Mouse (Mus musculus): ENCODE data around the gene Zfp385a. TPM values are rescaled to one million over a fixed set of nuclear protein-coding genes. Genes with fewer than 3 reads are reported as not detected.
"Not testable (repeated sequence)": the region's sequence is repeated elsewhere in the genome, so short reads cannot be mapped to it uniquely, and the experiment has no call there.

Gene Zfp385a
- total RNA-seq, 2 experiments from 2014 or later, result 0.30 to 4.2 TPM

DNA sequence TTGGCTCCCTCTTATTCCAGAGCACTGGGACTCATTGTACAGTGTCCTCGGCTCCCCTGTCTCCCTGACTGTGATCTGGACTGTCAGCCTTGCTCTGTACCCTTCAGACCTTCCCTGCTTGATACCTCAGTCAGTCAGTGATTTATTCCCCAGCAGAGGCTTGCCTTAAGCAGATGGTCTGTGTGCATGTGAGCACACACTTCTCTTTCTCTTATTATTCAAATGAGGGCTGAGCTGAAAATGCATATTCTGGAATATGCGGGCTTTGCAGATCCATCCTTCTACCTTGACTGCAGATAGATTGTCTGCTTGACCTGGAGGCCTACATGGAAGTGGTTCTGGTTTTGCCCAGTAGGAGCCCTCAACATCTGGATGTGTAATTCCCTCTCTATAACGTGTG is 41.9 kb downstream of the Zfp385a start:
- no peak for ATAC-seq (replicated peaks; ENCODE audit: low FRiP score, poor library complexity, severe bottlenecking)

DNA sequence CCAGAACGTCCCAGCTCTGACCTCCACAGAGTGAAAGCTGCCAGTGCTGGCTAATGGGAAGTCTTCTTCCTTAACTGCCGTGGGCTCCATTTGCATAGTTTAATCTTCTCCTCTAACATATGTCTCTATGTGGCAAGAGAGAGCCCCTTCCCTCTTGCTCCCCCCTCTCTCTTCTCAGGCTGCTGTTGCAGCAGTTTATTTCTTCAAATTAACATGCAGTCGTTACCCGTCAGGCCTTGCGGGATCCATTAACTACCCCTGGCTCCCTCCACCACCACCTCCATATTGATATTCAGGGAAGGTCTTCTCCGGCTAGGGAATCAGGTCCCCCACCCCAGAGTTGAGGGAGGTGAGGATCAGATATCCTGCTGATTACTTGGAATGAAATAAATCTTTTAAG is 42.6 kb downstream of the Zfp385a start:
- no peak for ATAC-seq (replicated peaks; ENCODE audit: low FRiP score, poor library complexity, severe bottlenecking)

DNA sequence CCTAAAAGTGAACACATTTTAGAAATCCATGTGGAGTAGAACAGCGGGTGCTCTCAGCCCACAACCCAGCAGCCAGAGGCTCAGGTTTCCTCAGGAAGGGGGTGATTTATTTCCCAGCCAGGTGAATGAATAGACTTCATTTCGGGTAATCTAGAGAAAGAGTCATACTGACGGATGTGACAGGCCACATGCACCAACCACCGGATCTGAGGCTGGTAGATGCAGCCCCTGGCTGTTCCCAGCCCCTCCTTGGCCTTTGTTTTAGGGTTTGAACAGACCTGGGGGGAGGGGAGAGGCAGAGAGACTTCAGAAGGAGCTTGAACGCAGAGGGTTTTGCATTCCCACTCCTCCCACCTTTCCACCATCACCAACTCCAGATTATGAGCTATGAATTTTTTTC is 44.0 kb downstream of the Zfp385a start:
- no peak for ATAC-seq (replicated peaks; ENCODE audit: low FRiP score, poor library complexity, severe bottlenecking)

DNA sequence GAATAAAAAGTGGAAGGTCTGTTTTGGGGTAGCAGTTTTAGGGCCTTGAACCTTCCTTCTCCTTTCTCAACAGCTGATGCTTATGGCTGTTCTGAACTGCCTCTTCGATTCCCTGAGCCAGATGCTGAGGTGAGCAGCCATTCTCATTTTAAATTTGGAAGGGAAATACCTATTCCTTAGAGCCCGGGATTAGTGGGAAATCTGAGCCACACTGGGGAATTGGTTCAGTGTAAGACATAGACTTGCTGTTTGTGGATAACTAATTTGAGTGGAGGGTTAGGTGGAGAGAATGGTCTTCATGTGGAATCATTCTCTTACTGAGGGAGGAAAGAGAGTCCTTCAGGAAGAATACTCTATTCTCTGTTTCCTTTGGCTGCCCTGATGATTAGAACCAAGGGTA is 45.2 kb downstream of the Zfp385a start:
- ATAC-seq (replicated peaks; ENCODE audit: low FRiP score, poor library complexity, severe bottlenecking), result no peak

DNA sequence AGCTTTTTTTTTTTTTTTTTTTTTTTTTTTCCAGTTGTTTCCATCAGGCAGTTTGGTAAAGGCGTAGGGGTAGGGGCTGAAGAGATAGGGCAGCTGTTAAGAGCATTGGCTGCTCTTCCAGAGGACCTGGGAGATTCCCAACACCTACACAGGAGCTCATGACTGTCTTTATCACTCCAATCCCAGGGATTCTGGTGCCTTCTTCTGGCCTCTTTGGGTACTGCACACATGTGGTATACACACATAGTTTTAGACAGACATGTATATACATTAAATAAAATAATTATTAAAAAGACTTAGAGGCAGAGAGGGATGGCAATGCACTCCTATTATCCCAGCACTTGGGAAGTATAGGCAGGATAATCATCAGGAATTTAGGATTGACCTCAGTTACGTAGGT is 46.5 kb downstream of the Zfp385a start:
- no peak for ATAC-seq (replicated peaks; ENCODE audit: low FRiP score, poor library complexity, severe bottlenecking)

DNA sequence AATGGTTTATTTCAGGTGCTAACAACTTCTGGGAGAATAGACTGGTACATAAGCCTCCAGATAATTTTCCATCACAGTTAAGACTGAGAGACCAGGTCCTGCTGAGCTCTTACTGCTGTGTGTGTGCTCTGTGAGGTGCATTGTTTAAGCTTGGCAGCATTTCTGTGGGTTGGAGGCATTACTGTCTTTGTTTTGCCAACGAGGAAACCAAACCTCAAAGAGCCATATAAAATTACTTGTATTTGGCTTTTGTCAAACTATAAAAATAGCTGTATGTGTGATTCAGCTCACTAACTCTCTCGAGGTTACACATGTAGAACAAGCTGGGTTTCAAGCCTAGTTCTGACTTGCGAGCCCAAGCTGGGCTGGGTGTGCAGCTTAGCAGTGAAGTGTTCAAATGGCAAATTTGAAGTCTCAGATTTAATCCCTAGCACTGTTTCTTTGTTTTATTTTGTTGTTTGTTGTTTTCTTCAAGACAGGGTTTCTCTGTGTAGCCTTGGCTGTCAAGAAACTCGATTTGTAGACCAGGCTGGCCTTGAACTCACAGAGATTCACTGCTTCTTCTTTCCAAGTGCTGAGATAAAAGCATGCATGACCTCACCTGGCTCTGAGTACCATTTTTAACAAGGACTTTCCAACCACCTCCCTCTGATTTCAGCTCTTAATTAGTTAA is 47.1 kb downstream of the Zfp385a start:
- ATAC-seq (replicated peaks; ENCODE audit: low FRiP score, poor library complexity, severe bottlenecking), result no peak

DNA sequence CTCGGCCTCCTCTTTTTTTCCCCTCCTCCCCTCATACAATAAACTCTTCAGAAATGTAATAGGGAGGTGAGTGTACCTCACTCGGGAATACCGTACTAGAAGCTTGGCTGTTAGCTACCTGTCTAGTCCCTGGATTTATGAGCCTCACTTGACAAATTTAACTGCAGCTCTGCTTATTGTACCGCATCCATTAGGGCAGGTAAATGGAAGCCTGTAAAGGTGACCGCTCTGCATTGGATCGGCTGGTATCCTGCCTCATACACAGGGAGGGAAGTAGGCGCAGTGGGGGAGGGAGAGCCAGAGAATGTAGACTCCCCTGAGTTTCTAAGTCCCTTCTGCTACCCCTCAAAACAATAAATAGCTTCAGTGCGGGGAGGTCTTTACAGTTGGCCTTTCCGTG is 49.0 kb downstream of the Zfp385a start:
- ATAC-seq (replicated peaks; ENCODE audit: low FRiP score, poor library complexity, severe bottlenecking), result no peak

DNA sequence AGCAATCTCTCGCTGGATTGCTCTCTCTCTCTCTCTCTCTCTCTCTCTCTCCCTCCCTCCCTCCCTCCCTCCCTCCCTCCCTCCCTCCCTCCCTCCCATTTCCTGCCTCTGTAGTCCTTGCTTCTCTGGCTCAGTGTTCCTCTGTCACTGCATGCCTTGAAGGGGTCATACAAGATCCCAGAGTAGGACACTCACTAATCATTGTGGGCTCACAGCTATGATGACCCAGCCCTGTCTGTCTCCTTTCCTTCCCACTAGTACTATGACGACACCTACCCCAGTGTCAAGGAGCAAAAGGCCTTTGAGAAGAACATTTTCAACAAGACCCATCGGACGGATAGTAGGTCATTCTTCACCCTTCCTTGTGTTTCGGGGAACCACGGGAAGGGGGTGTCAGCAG is 49.5 kb downstream of the Zfp385a start:
- ATAC-seq (replicated peaks; ENCODE audit: low FRiP score, poor library complexity, severe bottlenecking), result no peak

DNA sequence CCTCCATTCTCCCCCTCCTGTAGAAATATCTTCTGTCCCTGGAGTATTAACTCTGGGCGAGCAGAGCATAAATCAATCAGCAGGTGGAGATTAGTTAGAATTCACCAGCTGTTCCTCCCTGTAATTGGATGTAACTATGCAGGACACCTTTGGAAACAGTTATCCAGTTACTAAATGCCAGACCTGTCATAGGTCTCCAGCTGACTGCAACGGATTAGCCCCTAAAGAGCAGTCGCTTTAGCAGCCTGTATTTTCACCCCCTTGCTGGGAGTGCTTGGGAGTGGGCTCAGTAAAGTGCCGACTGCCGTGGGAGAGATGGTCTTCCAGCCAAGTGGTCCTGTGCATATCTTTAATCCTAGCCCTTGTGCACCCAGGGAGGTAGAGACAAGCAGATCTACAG is 50.3 kb downstream of the Zfp385a start:
- ATAC-seq (replicated peaks; ENCODE audit: low FRiP score, poor library complexity, severe bottlenecking), result no peak

DNA sequence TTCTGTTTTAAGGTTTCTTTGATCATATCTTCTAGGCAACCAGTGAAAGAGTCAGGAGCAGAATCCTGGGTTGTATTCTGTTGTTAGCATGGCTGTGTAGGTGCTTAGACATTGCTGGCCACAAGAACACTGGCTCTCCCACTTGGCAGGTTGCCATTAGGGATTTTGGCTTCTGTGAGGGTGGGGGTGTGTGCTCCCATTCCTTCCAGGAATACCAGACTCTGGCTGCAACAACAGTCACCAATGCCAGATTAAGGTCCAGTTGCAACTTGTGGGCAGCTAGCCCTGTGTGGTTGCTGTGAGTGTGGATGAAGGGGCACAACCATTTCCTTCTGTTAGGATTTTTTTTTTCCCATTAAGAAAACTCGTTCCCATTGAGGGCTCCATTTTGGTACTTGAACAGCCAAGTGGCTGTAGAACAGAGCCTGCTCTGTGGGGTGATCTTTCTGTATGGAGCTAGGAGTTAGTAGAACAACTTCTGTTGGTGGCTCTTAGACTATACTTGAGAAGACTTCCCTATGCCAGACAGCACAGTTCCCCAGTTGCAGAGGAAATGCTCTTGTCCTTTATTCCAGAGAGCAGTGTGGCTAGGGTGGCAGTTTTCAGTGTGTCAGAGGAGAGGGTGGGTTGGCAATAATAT is 54.0 kb downstream of the Zfp385a start:
- ATAC-seq (replicated peaks; ENCODE audit: low FRiP score, poor library complexity, severe bottlenecking), result no peak

DNA sequence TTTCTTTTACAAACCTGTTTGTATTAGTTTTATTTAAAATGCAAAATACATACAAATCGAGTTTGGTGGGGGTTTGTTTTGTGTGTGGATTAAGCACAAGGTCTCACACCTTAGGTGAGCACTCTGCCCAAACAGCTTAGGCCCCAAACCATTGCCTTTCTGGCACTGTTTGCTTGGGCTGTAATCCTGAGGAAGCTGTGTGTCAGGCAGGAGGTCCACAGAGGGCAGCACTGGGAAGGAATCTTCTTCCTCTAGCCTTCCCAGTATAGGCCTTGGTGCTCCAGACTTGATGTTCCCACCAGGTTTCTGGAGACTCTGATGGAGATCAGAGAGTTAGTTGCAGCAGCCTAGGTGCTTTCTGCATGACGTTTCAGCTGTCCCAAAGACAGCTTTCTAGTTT is 55.2 kb downstream of the Zfp385a start:
- no peak for ATAC-seq (replicated peaks; ENCODE audit: low FRiP score, poor library complexity, severe bottlenecking)

DNA sequence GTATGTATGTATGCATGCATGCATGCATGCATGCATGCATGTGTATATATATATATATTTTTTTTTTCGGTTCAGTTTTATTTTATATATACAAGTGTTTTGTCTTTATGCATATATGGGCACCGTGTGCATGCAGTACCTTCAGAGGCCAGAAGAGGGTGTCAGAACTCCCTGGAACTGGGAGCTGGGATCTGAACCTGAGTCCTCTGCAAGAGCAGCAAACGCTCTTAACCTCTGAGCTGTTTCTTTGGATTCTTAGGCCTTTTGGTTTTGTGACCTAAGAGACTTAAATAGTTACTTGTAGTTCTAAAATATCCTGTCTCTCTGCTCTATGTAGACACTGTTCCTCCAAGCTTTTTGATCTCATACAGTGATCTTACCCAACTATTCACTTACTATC is 55.8 kb downstream of the Zfp385a start:
- ATAC-seq (replicated peaks; ENCODE audit: low FRiP score, poor library complexity, severe bottlenecking), result no peak

DNA sequence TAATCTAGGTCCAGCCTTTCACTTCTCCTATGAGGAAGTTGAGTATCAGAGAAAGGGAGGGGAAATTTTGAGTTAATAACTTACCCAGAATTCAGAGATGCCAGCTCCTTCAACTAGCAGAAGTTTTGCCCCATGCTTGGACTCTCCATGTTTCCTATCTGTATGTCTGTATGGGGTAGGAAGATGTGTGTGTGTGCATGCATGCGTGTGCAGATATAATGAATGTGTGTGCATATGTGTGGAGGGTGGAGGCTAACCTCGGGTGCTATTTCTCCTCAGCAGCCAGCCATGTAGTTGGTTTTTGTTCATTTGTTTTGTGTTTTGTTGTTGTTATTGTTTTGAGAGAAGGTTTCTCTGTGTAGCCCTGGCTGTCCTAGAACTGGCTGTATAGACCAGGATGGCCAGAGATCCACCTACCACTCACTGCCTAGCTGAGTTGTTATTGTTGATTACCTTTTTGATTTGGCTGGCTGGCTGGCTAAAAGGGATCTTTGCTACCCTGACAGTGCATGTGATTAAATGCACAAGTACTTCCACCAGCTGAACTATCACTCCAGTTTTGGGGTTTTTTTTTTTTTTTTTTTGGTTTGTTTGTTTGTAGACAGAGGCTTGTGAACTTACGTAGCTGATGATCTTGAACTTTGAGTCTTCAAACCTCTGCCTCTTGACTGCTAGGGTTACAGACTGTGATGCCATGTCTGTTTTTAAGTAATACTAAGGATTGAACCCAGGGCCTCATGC is 58.3 kb downstream of the Zfp385a start:
- ATAC-seq (replicated peaks; ENCODE audit: low FRiP score, poor library complexity, severe bottlenecking), result no peak

DNA sequence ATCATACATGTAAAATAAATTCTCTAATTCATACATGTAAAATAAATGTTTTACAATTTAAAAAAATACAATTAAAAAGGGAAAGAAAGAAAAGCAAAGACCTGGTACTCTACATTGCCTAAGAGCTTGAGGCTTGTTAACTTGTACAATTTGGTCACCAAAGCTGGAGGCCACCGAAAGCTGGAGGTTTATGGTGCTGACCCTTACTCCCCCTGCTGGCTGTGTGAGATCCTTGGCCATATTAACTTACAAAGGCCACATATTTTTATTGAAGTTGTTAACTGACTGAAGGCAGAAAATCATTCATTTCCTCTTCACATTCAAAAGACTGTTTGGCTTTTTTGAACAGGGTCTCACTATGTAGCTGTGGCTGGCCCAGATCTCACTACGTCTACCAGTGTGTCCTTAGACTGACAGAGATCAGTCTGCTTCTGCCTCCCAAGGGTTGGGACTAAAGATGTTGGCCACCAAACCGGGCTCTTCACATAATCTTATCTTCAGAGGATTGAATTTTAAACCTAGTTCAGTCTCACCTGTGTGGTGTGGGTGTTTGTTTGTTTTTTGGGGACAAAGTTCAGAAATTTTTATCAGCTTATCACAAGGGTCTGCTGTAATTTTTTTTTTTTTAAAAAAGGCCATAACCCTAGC is 59.0 kb downstream of the Zfp385a start:
- peak; percentile 84 for ATAC-seq (replicated peaks; ENCODE audit: low FRiP score, poor library complexity, severe bottlenecking)

DNA sequence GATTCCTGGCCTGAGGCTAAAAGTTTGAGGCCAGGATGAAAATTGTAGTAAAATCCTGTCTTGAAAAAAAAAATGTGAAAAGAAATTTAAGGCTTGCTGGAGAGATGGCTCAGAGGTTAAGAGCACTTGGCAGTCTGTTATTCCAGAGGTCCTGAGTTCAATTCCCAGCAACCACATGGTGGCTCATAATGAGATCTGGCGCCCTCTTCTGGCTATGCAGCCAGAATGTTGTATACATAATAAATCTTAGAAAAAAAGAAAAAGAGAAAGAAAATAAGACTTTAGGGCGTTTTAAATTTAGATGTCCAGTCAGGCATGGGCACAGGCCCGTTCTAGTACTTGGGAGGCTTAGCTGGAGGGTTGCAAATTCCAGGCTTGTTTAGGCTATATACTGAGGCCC is 60.1 kb downstream of the Zfp385a start:
- ATAC-seq (replicated peaks; ENCODE audit: low FRiP score, poor library complexity, severe bottlenecking), result peak; percentile 69

DNA sequence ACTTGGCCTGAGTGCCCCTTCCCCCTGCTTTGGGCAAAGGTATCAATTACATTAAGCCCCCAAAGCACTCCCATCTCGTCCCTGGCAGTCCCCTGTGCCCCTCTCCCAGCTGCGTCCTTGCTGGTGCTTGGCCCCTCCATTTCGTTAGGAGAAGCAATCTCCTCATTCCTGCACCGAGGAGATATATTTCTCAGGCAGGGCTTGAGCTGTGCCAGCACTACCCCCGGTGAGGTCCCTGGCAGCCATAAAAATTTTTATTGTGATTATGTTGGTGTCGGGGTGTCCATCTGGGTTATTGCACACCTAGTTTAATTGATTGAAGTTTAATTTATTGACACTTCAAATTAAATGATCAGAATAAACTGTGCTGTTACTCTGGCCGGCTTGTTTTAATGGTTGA is 61.9 kb downstream of the Zfp385a start:
- no peak for ATAC-seq (replicated peaks; ENCODE audit: low FRiP score, poor library complexity, severe bottlenecking)

DNA sequence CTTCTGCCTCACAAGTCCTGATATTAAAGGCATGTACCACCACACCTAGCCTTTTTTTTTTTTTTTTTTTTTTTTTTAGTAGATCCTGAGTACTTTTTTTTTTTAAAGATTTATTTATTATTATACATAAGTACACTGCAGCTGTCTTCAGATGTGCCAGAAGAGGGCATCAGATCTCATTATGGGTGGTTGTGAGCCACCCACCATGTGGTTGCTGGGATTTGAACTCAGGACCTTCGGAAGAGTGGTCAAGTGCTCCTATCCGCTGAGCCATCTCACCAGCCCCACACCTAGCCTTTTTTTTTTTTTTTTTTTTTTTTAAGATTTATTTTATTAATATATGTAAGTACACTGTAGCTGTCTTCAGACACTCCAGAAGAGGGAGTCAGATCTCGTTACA is 64.0 kb downstream of the Zfp385a start:
- ATAC-seq (replicated peaks; ENCODE audit: low FRiP score, poor library complexity, severe bottlenecking), result not testable (repeated sequence)

DNA sequence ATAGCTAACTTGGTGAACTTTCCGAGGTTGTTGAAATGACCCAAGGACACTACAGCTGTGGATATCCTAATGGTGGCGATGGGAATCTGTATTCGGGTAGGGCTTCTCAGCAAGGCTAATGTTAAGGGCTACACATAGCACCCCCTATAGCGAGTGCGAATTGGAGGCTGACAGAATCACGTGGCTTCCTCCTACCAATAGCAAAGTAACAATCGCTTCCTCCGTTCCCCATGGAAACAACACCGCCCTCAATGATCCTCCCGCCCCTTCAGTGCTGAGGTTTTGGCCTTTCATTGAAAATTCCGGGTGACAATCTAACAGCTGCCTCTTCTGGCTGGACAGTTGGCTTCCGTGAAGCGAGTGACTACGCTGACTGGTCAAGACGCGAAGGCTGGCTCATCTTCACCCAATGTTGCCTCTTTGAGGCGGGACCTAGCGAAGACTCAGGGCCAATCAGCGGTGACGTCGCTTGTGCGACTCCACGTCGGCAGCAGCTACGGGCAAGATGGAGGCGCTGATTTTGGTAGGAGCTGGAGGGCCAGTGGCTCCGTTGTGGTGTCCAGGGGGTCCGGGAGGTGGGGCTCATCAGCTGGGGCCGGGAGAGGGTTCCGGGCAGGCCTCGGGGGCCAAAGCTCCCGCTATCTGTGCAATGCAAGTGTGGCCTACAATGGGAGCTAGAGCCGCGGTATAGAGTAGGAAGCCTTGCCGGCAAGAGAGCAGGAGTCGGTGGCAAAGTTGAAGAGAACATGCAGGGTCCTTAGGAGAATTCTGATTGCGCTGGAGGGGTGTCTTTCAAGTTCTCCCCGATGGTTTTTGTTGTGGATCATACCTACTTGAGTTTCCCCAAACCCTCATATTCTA is 67.2 kb downstream of the Zfp385a start, which contains the start of gene Copz1:
TSS of gene Copz1 (plus strand) at position 296 of the 861 bp plus-strand sequence.
- ATAC-seq (replicated peaks; ENCODE audit: low FRiP score, poor library complexity, severe bottlenecking), result peak; percentile 98

DNA sequence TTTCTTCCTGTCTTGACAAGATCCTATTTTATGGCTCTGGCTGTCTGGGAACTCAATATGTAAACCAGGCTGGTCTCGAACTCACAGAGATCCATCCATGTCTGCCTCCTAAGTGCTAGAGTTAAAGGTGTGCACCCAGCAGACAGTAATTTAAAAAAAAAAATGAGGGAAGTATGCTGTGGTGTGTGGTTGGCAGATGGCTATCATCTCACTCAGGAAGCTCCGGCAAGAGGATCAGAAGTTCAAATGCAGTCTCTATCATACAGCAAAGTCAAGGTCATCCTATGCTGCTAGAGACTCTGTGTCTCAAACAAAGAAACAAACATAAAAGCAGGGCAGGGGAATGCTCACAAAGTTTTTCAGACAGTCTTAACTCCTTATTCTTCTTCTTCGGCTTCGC is 71.0 kb downstream of the Zfp385a start:
- ATAC-seq (replicated peaks; ENCODE audit: low FRiP score, poor library complexity, severe bottlenecking), result no peak

DNA sequence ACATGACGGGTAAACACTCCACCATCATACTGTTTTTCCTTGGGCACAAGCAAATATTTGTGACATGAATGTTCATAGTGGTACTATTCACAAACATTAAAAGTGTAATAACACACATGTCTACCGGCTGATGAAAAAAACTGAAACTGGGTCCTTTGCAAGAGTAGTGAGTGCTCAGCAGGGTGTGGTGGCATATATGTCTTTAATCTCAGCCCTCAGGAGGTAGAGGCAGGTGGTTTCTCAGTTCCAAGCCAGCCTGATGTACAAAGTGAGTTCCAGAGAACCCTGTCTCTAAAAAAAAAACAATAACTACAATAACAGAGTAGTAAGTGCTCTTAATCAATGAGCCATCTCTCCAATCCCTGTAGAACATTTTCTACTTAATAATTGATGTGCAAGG is 75.1 kb downstream of the Zfp385a start:
- ATAC-seq (replicated peaks; ENCODE audit: low FRiP score, poor library complexity, severe bottlenecking), result 0 out of 2 replicates have a peak, but pooled peaks have one; percentile 44

Data from erythroid progenitor cell, adult 5-6 weeks (primary cell).